Mouse (Mus musculus): Measurements from ENCODE around the gene Phka1.
"Not testable (repeated sequence)": the region's sequence is repeated elsewhere in the genome, so short reads cannot be mapped to it uniquely, and the experiment has no call there.

Phka1 gene

DNA sequence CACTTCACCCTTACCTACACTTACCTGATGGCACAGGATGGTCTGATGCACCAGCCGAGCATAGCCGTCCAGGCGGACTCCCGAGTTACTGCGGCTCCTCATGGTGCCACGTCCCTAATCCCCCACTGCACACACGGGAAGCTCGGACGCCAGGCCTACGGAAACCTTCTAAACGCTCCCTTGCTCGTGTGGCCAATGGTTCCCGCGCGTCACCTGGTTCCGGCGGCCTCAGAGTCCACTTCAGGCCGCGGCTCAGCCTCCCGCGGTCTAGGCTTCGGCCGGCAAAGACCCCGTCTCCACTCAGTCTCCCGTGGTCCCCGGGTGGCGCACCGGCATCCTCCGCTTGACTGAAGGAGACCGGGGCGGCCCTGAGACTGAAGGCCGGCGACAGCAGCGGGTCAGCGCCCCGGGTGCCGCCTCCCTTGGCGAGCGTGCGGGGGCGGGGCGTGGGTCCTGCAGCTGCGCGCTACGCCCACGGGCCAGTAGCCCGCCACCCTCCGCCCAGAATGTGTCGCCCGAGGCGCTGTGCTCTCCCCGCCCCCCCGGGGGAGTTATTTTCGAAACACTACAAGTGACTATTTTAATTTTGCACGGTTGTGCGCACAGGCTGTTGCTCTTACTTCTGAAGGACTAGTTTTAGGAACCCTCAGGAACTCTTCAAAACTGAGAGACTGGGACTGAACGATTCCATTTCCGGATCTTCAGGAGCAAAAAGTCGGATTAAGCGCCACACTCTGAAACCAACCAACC, at the start of gene Phka1:
Gene Phka1 (minus strand): TSS at position 424 of the 750 bp plus-strand sequence.
- DNase-seq (ENCODE audit: low read depth, low spot score), result peak; percentile 67

DNA sequence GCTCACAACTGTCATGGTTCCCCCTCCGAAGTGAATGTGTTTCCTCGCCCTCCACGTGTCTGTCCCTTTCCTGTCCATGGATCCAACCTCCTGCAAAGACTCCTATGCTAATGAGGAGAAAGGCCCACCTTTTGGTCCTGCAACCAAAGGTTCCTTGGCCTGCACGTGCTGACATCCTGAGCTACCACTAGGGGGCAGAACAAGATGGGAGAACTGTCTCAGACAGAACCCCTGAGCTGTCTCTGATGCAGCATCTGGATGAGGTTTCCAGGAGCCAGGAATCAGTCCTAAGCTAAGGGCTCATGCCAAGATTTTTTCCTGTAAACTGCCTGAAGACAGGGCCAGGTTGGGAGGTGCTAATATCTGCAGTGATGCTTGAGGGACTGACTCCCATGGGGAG, 45.2 kb upstream of the Phka1 start:
- DNase-seq (ENCODE audit: low read depth, low spot score), result peak; percentile 39

DNA sequence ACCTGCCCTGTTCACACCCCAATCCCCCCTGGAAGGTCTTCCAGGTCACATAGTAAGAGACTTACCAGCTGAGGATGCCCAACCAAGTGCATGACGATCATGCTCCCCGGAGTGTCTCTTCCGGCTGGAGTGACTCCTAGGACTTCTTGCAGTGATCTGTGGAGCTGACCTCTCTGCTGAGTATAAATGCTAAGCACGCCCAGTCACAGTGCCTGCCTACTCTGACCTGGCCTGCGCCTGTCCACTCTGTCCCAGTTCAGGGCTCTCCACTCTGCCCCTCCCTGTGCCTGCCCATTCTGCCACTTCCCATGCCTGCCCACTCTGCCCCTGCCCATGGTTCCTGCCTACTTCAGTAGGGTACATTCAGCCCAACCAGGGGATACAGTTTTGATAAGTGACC, 42.8 kb upstream of the Phka1 start, which contains the start of gene Gm3880:
Gene Gm3880 (minus strand): TSS at position 101 of the 400 bp plus-strand sequence.
- not testable (repeated sequence) for DNase-seq (ENCODE audit: low read depth, low spot score)

DNA sequence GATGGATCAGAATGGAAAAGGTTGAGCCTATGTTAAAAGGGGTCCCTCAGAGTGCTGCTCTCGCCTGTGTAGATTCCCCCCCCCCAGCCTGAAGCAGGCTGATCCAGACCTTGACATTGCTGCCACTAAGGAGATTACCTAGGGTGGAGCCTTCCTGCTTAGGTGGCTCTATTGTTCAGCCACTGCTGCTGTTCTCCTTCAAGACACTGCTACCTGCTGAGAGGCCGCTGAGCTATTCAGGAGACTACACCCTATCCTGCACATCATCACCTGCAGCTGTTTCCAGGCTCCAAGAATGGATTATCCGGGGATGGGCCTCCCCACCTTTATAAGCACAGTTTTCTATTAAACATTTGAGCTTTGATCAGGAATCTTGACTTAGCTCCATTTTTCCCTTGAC, 40.7 kb upstream of the Phka1 start:
- peak; percentile 46 for DNase-seq (ENCODE audit: low read depth, low spot score)

DNA sequence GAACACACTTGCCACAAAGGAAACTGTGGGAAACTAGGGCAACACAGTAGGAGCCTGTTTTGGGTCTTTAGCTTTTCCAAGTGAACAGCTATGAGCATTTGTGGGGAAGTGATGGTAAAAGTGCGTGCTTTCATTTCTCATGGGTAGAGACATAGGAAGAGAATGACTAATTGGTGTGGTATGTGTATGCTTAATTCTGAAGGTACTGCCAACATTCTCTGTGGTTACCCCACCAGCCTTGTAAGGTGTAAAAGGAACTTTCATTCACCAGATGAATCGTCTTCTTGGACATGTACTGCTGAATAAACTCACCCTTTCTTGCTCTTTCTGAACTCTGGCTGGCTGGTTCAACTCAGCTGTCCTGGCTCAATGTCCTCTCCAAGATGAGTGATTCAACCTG, 22.6 kb upstream of the Phka1 start:
- DNase-seq (ENCODE audit: low read depth, low spot score), result no peak

DNA sequence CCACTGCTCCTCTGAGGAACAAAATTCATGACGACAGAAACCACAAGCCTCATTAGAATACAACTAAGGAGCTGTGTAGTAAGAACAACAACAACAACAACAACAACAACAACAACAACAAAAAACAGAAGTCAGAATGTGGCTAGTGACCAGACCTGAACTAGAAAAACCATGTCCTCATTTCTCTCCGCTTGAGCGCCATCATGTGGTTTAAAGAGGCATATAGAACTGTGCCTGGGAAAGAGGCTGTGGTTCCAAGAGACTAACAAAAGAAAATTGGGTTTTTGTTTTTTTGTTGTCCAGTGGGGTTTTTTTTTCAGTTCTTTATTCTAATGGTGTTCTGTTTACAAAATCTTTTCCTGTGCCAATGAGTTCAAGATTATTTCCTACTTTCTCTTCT, 16.7 kb upstream of the Phka1 start:
- peak; percentile 28 for DNase-seq (ENCODE audit: low read depth, low spot score)

DNA sequence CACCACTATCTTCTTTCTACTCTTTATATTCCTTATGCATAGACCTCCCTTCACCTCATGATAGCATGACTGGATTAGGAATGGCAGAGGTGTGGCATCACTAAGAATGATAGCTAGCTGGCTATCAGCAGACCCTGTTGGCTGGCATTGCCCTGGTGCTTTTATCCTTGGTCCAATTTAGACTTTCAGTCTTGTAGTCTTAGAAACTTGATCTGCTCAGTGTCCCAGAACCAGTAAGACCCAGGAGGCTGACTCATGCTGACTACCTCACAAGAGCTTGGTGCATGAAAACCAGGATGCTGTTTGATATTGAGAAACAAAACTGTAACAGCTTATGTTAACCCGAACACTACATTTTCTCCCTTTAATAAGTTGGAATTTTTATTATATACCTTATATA, 1.6 kb upstream of the Phka1 start:
- DNase-seq (ENCODE audit: low read depth, low spot score), result no peak

DNA sequence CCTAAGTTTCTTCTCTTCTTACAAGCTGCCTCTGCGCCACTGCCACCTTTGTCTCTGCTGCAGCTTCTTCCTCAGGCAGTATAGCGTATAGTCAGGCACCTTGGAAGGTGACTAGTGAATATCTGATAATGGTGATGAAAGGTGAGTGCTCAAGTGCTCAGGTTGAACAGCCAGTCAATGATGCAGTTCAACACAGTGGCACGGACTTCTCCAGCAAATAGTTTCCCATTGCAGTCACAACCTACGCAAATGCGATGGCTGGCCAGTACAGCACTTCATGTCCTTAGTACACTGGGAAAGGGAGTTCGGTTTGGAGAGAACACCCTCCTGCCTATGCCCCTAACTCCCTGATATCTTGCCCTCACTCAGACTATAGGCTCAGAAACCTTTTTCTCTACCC, 1.1 kb upstream of the Phka1 start:
- DNase-seq (ENCODE audit: low read depth, low spot score), result no peak

DNA sequence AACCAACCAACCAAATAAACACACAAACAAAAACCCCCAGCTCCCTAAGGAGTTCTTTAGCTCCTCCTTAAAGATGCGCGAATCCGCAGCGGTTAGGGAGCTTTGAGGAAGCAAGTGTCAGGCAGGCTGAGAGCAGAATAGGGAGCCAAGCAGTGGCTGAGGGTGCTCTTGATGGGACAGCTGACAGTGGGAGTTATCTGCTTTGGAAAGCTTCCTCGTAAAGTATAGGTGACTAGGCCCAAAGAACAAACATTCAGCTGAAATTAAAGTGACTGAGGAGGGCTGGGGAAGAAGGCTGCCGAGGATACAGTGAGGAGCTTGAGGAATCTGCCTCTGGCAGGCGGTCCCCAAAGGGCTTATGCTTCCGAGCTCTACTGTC, 516 bp upstream of the Phka1 start:
- DNase-seq (ENCODE audit: low read depth, low spot score), result peak; percentile 35

DNA sequence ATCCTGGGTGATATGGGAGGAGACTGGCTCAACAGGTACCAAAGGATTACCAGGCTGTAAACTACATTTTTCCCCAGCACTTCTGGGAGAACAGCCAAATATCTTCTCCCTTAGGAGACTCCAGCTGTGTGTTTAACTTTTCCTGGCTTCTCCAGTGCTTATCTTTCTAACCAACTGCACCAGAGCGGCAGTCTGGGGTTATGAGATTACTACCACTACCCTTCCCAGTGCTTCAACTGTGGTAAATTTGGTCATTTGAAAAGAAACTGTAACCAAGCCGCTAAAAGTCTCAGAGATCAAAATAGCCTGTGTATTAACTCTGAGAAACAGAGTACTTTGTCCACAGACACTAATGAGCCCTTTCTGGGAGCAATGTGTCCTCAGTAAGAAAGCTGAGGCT, 42.8 kb downstream of the Phka1 start:
- DNase-seq (ENCODE audit: low read depth, low spot score), result no peak

DNA sequence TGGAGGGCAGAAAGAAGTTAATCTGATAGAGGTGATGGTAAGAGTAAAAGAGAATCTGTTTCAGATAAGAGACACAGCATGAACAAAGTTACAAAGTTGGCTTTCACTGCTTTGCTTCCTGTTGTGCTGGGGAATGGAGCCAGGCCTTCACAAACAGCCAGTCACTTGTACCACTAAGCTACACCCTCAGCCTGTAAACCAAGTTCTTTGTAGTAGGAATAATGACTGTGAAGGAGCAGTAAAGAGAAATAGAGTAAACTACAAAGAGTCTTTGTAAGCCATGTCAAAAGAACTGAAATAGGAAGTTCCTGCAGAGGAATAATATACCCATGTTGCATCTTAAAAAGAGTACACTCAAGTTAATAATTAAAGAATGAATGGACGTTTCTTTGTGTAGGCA, 55.5 kb downstream of the Phka1 start:
- no peak for DNase-seq (ENCODE audit: low read depth, low spot score)

DNA sequence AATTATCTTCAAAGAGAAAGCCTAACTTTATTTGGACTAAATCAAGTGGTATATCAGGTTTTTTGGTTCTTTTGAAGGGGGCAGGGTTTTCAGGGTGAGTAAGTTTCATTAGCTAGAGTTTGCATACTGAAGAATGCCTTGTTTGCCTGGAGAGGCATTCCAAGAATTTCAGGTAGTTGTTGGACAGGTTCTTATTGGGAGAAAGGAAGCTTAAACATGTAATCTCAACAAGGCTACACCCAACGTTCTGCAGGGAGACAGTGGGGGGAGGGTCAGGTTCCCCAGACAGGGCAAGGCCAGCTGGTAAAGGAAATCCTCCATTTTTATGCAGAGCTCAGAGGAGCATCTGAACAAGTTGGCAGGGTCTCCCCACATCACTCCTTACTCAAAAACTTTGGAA, 72.9 kb downstream of the Phka1 start:
- DNase-seq (ENCODE audit: low read depth, low spot score), result peak; percentile 60

DNA sequence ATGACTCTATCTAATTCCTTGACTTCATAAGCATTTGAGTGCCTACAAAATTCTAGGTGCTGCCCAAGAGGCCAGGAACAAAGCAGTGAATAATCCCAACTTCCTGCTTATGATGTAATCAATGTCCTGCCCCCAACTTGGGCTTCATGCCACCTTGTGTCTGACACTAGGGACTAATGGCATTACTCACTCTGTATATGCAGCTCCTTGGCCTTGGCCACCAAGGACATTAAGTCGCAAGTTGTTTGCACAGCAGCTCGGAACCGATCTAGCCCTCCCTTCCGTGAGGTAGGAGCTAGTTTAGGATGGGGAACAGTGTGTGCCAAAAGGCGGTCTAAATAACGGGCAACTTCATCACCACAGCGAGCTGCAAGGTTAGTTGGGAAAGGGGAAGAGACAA, 87.1 kb downstream of the Phka1 start:
- DNase-seq (ENCODE audit: low read depth, low spot score), result no peak

DNA sequence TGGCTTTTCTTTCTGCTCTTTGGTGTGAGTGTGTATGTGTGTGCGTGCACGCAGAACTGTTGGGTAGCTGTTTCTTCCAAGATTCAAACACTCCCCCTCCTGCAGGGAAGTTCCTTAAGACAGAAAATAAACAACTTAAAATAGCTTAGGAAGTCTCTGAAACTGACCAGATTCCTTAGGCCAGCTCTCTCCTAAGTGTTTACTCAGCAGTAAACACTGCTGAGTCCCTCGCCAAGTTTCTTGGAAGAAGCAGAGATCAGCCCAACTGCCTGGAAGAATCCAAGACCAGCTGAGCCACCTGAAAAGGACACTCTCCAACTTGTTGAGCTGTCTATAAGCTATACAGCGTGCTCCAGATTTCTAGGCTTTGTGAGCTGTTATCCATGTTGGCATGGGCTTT, 134.8 kb downstream of the Phka1 start:
- no peak for DNase-seq (ENCODE audit: low read depth, low spot score)

DNA sequence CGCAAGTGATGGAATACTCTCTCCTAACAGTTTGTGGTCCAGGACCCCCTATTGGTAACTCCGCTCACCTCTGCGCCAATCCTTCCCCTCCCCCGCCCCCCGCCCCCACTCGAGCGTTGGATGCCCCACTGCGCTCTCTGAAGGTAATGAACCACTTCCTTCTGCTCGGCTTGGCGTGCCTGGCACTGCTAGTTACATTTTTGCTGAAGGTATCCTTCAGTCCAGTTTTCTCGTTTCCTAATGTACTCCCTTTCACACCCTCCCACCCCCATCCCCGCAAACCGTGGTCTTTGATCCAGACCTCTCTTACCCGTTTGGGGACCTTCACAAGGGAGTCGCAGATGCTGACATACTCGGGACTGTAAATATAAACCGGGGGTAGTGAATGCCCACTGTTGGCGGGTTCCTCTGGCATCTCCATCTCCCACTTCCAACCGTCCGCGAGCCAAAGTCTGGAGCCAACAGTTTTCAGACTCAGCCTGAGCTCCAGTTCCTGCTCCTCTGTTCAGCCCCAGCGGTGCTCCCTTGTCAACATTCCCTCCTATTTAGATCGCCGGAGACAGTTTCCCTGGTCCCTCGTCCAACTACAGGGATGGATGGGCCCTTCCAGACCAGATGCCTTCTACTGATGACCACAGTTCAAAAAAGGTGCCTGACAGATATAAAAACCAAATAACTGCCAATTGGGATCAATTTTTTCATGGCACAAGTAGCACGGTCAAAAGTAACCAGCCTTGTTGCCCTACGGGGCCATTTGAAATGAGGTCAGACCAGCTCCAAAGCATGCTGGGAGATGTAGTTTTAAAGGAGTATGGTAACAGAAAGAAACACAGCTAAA, 139.2 kb downstream of the Phka1 start, which contains the start of gene Hdac8:
Gene Hdac8 (minus strand): TSS at position 716 of the 838 bp plus-strand sequence.
- DNase-seq (ENCODE audit: low read depth, low spot score), result peak; percentile 67

DNA sequence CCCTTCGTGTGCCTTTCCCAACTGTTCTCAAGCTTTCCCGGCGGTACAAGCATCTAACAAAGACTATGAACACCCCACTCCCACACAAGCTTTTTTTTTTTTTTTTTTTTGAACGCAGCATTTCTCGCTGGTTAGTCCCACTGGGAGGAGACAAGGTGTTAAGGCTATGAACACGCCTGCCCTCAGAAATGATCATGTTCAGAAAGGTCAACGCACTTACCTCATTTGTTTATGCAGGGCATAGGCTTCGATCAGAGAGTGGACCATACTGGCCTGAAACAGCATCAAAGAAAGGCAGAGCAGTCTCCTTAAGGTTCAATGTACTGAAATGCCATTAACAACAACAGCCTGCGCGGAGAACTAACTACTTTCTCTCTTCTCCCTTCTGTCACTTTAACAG, 139.9 kb downstream of the Phka1 start:
- DNase-seq (ENCODE audit: low read depth, low spot score), result no peak

DNA sequence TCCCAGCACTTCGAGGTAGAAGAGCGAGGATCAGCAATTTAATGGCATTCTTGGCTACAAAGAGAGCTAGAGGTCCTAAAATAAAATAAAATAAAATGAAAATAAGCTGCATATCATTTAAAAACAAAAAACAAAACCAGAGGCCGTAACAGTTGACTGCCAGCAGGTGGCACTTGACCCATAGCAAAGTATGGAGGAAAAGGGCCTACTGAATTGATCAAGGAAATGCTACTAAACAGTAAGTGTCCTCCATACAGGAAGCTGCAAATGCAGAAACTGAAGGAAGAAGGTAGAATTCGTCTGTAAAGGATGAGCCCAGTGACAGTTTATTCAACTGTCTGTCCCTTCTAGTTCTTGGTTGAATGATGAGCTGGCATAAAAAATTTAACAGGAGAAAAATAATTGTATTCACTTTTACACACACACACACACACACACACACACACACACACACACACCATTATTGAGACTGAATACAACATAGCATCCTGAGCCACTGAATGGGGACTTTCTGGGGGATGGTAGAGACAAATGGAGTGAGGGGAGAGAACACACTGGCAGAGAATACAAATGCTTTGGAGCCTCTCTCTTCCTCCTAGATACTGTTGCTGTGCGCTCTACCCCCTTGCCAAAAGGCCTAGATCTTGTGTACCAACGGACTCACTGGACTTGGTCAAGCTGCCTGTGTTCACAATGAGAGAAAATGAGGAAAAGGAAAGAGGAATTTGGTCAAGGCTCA, 149.9 kb downstream of the Phka1 start:
- peak; percentile 20 for DNase-seq (ENCODE audit: low read depth, low spot score)

DNA sequence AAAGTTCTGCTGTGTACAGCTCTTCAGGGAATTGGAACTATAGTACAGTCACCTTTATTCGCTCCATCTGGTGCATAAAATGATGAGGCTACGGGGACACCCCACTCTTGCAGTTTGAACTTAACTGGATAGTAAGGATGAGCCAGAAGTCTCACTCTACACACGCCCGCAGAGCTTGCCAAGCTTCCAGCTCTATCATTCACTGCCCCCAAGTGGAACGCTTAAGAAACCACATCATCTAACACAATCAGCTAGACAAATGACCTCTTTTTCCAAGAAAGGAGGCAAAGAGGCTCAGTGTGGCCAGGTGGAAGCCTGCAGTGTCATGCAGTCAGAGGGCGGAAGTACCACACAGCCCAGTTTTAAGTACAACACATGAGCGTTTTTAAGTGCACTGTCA, 158.5 kb downstream of the Phka1 start:
- DNase-seq (ENCODE audit: low read depth, low spot score), result peak; percentile 2

DNA sequence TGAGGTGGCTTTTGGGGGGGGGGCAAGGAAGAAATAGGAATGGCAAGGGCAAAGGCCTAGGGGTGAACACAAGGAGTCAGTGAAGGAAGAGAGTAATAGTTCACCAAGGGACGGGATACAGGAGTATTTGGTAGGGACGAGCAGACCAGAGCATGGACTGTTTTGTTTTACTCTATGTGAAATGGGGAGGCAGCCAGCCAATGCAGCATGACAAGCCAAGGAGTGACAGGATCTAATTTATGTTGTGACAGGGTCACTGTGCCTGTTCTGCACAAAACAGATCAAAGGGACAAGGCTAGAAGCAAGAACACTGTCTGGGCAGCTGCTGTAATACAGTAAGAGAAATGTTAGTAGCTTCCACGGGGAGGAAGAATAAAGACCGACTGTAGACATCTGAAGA, 164.4 kb downstream of the Phka1 start:
- no peak for DNase-seq (ENCODE audit: low read depth, low spot score)

DNA sequence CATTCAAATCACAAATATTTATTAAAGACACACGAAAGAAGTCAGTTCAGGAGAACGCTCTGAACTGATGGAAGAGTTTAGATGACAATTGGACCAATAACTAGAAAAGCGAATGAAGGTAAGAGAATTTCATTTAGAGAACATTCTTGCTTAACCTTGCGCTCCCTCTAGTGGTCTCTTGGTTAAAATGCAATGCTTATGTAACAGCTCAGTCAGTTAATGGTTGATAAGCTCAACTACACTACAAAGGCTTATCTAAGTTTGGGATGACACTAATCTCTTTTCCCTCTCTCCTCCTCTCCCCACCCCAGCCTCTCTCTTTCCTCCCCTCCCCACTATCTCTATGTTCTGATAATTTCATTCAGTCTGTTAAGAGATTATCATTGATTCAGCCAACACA, 165.1 kb downstream of the Phka1 start:
- DNase-seq (ENCODE audit: low read depth, low spot score), result peak; percentile 54

DNA sequence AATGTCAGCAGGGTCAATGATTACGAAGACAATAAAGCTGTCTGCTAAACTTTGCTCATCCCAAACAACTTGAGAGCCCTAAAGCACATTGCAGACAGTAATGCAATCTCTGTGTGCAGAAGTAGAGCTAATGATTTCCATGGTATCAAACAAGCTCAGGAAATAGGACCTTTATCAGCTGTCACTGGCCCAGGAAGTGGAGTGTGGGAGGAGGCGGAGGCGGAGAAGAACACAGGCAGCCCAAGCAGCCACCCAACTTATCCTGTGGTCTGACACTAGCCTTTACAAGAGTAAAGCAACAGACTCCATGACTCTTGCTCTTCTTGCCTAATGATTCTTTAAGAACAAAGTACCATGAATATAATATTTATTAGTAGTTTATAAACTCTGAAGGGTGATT, 165.6 kb downstream of the Phka1 start:
- DNase-seq (ENCODE audit: low read depth, low spot score), result no peak

DNA sequence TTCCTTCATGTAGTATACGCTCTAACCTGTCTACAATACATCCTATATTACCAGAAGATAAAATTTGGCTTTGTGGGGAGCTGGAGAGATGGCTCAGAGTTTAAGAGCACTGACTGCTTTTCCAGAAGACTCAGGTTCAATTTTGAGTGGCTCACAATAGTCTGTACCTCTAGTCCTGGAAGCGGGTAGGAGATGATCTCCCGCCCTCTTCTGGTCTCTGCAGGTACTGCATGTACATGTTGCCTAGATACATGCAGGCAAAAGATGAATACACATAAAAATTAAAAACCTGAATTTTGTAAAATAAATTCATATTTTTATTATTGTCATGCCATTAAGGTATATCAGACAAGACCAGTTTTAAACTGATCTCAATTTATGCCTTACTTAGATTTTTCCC, 167.3 kb downstream of the Phka1 start:
- DNase-seq (ENCODE audit: low read depth, low spot score), result peak; percentile 51
